Mouse (Mus musculus) liver, adult 2 months (tissue): ENCODE data around the gene Sec1.

Experiments used
- CTCF ChIP-seq: fragments of 200-500 bp; IDR thresholded peaks from 2 replicates; pipeline ENCODE4 v1.5.1; 2011; ENCODE audit warnings: low read depth, low read length, control low read depth
- POLR2A ChIP-seq: fragments of 200-500 bp; IDR thresholded peaks from 2 replicates; pipeline ENCODE4 v1.6.1; 2011; ENCODE audit warnings: low read length, control low read depth; ENCODE audit not compliant: insufficient read depth; ENCODE audit errors: extremely low read depth

DNA sequence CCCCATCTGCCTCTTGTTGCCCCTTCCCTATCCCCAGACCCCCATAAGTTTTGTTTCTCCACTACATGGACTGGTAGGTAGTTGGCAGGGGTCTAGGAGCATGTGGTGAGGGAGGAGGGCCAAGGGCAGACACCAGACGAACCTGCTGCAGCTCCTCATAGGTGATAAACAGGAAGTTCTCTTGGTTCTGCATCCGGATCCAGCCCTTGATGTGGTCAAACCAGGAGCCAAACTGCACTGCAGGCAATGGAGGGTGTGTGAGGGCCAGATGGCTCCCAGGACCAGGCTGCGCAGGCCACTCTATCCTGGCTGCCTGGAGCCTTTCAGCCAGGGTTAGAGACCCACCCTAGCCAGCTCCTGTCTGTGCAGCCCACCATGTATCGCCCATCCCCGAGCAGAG, 39.3 kb upstream of the Sec1 start:
- TF ChIP-seq CTCF, result no peak
- no peak for TF ChIP-seq POLR2A
